Mouse (Mus musculus): ENCODE data around the gene Snx29.

GRCm38 (mm10) chr16:11657111-11657510, 334.4 kb downstream of the Snx29 start:
- TF ChIP-seq CTCF (IDR thresholded peaks at IDR 0.05; ENCODE audit: borderline replicate concordance, control insufficient read depth, extremely low read depth, insufficient read depth, low read length, poor library complexity) = no peak
- TF ChIP-seq POLR2A (IDR thresholded peaks at IDR 0.05; ENCODE audit: control insufficient read depth, extremely low read depth, insufficient read depth, low read length, poor library complexity) = no peak
